Mouse (Mus musculus) 416B (cell line): ENCODE data around the gene Galnt16.

ENCODE experiments used
- DNase-seq: peaks from one replicate; pipeline ENCODE4 v3.0.0; 2011; ENCODE audit warnings: low read depth

Gene Galnt16

DNA sequence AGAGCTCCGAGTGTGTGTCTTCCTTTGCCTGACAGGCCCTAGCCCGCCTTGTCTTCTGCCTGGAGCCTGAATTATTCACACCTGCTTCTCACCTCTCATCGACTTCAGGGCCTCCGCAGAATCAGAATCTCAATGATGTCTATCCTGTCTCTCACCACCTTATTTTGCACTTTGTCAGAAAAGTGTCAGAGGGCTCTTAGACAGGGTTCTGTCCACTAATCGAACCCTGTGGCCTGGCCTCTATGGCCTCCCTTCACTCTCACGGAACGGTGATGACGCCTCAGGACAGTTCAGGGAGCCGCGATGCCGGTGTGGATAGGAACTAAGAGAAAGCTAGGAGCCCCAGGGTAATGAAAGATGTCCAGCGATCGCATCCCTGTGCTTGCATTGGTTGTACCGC, at the start of gene Galnt16:
Gene Galnt16 (plus strand): TSS at position 301 of the 400 bp plus-strand sequence.
- DNase-seq: no peak

DNA sequence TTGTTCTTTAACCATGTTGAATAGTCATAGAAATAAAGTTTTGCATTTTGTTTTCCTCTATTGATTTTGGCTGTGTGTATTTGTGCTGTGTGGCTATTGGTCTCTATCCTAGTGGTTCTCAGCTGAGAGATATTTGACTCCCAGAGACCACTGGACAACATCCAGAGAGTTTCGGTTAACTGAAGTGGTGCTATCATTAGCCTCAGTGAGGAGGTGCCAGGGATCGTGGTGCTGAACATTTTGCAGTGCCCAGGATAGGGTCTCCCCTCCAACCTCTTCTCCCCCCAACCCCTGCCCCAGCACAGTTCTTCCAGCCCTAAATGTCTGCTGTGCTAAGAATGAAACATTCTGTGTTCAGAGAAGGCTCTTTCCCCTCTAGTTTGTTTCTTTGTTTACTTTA, 47.9 kb upstream of the Galnt16 start:
- DNase-seq: no peak

DNA sequence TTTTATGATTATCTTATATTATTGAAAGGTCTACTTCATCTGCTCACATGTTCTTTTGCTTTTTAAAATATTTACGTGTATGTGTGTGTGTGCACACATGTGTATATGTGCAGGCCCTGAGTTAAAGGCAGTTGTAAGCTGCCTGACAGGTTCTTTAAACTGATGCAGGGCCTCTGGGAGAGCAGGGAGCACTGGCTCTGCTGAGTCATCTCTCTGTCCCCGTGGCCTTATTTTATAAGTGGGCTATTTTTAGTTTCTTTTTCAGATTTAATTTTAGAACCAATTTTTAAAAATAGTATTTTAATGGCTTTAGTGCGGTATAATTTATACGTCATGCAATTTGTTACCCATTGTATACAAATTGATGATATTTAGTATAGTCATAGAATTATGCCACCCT, 46.2 kb upstream of the Galnt16 start:
- DNase-seq: peak; percentile 62

DNA sequence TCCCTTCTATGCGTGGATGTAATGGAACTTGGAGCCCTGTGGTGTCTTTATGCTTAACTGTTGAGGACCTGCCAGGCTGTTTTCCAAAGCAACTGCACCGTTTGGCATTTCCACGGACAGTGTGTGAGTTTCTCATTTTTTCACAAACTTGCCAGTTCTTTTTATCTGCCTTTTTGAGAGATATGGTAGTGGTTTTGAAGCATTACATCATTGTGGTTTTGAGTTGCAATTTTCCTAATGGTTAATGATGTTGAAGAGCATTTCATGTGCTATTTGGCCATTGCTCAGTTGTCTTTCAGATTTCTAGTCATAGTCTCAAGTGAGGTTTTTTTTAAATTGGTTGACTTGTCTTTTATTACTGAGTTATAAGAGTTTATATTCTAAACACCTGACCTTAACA, 44.3 kb upstream of the Galnt16 start:
- peak; percentile 75 for DNase-seq

DNA sequence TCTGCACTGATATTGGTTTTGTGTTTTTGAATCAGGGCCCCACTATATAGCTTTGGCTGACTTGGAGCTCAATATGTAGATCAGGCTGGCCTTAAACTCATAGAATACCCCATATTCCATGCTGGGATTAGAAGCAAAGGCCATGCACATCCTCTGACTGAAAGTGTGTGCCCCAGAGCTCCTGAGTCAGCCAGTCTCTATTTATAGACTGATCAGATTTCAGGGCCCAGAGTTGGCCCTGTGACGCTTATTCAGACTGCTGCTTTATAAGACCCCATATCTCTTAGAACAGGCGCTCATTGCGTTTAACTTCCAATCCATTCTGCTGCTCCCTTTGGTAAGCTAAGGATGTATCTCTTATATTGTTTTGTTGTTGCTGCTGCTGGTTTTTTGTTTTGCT, 38.1 kb upstream of the Galnt16 start:
- DNase-seq: no peak

DNA sequence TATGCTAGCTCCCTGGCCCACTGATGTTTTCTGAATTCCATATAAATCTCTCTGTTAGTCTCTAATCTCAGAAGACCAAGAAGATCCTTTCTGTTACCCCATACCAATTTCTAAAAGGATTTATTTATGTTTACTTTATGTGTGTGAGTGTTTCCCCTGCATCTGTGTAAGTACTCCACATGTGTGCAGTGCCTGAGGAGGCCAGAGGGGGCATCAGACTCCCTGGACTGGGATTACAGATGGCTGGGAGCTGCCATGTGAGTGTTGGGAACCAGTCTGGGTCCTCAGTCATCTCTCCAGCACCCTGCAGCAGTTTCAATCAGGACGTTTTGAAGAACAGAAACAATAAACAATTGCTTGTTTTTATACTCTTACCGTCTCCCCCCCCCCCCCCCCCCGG, 34.7 kb upstream of the Galnt16 start:
- no peak for DNase-seq

DNA sequence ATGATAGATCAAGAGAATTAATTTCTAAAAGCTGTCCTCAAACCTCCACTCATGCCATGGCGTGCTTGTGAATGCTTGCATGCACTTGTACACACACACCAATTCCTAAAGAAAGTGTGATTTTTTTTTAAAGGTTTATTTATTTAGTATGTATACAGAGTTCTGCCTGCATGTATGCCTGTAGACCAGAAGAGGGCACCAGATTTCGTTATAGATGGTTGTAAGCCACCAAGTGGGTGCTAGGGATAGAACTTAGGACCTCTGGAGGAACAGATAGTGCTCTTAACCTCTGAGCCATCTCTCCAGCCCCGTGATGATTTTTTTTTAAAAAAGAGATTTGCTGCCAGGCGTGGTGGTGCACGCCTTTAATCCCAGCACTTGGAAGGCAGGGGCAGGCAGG, 24.8 kb upstream of the Galnt16 start:
- peak; percentile 12 for DNase-seq

DNA sequence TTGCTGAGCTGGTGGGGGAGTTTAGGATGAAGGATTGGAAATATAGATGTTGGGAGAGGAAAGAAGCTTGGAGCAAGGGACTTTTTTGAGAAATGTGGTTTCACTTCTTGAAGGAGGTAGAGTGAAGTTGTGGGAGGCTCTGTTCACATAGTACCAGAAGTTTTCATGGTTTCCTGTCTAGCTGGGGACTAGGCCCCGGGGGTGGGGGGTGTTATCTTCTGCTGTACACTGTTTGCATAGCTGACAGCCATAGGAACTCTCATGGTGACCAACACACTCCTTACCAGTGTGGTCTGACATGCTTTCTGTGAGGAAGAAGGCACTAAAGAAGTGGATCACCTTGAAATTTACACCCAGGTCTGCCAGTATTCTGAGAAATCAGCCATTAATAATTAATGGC, 22.4 kb upstream of the Galnt16 start:
- peak; percentile 54 for DNase-seq

DNA sequence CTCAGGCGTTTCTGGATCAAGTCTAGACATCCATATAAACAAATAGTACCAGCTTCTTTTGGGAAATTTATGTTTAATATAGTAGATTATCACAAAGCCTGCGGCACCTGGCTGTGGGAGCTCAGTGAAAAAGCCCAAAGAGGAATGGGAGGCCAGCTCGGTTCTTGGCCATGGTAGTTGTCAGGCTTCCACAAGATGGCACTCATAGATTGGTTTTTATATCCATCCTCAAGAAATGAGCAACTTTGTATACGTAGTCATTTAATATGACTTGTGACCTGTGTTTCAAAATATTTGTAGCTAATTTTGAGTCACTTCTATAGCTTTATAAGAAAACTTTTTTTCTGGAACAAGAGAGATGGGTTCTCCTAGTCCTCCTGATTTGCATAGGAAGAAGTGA, 19.7 kb upstream of the Galnt16 start:
- peak; percentile 40 for DNase-seq

DNA sequence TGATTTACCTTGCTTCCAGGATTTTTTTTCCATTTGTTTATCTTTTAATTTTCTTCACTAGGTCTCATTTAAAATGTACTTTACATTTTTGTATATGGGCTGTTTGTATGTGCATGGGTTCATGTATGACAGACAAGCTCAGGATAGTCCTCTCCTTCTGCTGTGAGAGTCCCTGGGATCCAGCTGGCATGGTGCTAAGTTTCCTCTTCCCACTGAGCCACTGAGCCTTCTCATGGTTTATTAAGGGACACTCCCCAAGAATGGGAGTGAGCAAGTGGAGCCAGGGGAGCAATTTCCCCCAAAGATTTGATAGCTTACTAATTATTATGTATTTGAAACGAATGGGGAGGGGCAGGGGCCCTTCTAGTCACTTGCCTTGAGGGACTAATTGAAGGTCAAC, 17.6 kb upstream of the Galnt16 start:
- no peak for DNase-seq

DNA sequence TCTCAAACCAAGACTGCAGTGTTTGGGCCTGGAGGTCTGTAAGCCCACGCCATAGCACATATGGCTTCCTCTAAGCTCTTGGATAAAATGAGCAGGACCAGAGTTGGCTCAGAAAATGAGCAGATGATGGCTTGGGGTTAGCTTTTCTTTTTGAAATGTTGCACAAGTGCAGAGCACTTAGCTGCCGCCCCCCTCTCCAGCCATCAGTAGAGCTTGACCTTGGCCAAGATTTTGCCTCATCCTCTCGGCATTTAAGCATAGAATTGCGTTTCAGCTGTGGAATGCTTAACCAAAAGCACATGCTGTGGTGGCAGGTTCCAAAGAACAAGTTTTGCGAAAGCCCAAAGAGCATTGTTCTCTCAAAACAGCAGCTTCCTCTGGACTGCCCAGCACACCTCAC, 13.4 kb upstream of the Galnt16 start:
- no peak for DNase-seq

DNA sequence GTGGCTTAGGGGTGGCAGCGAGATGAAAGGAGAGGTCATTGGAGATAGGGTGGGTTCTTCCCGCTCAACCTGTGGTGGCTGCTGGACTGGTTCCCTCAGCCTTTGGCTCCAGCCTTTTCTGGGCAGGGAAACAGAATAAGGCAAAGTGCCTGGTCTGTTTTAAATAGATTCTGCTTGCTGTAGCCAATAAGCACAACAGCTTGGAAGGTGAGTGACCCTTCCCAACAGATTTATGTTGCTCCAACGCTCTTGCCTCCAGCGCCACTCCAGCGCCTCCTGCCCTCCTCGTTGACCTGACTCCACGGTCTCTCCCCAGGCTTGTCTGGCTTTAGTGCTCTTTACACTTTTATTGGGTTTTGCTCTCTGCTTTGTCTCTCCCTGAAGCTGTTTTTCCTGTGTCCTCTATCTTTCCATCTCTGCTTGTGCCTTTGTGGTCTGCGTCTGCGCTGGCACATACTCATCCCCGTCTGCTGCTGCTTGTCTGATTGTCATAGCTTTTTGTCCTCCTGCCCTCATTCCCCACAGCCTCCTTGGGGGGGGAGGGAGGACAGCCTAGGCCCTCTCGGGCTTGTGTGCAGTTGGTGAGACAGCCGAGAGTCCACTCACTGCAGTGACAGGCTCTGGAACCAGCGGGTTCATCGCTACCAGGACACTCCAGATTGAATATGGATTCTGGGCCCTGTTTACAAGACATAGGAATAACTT, 10.9 kb upstream of the Galnt16 start:
- DNase-seq: no peak

DNA sequence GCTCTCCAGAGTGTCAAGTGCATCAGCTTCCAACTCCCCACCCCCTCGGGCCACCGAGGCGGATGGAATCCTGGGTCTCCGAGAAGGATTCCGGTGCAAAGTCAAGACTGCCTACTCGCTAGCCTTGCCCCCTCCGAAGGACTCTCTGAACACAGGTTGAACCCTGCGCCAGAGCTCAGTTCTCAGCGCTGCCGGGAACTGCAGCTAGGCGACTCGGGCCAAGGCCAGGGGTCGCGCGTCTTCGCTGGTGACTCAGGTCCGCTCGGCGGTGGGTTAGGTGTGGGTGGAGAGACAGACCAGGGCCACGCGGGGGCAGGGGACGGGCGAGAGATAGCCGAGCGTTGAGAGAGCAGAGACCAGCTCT, 298 bp downstream of the Galnt16 start:
- no peak for DNase-seq

DNA sequence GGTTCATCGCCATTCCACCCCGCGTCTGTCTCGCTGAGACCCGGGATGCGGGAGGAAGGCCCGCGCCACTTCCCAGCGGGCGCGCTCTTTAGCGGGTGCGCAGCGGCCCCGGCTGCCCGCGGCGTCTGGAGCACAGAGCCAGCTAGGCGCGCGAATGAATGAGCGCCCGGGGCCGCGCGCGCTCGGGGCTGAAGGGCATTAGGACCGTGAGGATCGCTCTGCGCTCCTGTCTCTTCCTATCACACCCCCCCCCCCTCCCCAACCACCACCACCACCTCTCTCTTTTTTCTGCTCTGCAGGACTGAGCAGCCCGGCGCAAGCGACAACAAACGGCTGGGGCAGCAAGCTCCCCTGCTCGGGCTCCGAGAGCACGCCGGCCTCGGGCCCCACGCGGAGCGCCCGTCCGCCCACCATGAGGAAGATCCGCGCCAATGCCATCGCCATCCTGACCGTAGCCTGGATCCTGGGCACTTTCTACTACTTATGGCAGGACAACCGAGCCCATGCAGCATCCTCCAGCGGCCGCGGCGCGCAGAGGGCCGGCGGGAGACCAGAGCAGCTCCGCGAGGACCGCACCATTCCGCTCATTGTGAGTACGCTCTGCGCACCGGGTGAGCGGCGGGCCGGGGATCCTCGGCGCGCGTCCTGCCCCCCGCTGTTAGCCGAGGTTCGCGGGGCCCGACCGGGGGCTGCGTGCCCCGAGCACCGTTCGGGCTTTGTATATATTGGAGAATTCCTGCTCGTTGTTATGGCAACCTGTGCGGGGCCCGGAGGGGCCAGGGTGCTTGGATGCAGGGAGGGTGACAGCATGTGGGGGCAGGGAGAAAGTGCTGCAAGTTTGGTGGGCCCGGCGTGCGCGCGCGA, 912 bp downstream of the Galnt16 start:
- DNase-seq: no peak

DNA sequence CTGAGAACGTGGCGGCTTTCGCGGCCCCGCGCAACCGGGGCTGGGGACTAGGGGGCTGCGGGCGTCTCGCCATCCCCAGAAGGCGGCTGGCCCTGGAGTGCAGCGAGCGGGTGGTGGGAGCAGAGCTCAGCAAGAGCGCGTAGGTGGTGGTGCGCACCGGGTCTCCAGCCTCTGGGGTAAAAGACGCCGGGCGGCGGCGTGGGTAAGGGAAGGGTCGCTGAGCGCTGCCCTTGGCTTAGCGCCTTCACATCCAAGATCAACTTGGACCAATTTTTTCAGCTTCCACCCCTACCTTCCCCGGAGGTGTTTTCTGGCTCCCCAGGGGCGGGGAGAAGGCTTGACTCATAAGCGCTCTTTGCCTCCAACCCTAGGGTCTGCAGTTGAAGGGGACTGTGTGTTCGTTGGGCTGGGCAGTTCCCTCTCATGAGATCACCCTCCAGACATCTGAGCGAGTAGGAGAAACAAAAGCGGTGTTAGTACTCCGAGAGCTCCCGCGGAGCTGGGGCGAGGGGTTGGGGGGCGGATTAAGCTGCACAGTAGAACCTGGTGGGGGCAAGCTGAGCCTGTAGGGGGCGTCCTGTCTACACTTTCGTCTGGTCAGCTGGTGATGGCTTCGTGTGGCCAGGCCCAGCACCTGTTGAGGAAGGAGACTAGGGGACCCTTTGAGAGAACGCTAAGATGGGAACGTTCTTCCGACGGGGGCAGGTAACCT, 1.7 kb downstream of the Galnt16 start:
- no peak for DNase-seq

DNA sequence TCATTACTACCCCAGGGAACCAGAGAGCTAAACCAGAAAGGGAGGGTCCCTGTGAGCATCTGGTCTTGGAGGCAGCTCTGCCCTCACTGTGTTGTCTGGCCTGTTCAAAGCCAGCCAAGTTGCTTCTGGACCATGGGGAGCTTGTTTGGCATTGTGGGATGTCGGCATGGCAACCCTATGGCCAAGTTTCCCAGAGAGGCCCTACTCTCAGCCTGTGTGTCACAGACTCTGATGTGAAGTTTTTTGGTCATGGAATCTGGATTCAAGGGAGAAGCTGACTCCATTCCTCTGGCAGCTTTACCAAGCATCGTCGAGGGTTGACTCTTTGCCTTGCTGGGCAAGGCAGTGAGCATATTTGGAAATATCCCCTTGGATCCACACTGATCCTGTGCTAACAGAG, 3.9 kb downstream of the Galnt16 start:
- no peak for DNase-seq

DNA sequence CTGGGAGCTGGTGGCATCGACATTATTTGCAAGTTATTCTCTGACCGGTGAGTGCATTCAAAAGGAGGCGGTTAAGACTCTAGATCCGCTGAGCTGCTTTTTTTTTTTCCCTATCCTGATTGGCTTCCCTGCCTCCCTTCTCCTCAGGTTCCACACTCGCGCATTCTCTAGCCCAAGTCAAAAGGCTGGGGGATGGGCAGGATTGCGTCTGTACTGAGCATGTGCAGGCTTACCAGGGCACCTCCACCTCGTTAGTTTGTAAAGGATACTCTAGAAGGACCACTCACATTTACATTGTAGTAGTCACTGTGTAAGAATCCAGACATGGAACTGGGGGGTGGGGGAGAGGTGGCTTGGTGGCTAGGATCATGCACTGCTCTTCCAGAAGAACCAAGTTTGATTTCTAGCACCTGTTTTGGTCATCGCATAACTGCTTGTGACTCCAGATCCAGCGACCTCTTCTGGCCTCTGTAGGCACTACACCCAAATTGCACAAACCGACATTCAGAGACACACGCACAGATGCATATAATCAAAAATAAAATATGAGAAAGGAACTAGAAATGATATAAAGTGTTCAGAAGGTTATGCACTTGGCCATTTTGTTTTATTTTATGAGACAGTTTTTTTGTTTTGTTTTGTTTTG, 6.3 kb downstream of the Galnt16 start:
- DNase-seq: no peak

DNA sequence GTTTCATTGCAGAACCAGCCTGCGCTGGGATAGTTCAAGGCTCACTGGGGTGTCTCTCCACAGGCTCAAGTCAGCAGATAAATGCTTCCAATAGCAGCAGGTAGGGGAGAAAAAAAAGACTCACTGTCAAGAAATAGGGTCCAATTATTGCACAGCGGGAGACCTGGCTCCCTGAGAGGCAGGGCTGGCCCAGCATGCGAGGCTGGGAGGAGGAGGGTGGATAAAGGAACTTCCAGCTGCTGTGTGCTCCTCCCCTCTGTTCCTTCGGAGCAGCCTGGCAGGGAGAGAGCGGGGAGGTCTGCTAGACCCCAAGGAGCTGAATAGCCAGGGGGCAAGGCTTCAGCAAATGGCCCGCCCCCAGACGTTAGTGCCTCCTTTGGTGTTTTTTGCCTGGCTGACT, 7.4 kb downstream of the Galnt16 start:
- no peak for DNase-seq

DNA sequence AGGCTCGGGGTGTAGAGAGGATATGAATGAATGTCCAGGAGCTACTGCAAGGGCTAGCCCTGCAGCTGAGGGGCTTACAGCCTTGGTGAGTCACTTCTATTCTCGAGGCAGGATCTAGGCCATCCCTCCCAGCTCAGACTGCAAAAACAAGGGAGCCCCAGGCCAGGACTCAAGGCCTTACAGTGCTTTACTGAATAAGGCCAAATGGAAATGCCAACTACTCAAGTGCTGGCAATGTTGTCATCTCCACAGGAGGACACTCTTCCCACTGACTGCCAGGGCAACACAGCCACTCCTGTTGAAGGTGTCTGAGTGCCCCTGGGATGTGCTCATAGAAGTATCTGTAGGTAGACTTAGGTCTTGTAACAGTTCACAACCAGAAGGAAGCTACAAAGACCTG, 8.4 kb downstream of the Galnt16 start:
- DNase-seq: no peak

DNA sequence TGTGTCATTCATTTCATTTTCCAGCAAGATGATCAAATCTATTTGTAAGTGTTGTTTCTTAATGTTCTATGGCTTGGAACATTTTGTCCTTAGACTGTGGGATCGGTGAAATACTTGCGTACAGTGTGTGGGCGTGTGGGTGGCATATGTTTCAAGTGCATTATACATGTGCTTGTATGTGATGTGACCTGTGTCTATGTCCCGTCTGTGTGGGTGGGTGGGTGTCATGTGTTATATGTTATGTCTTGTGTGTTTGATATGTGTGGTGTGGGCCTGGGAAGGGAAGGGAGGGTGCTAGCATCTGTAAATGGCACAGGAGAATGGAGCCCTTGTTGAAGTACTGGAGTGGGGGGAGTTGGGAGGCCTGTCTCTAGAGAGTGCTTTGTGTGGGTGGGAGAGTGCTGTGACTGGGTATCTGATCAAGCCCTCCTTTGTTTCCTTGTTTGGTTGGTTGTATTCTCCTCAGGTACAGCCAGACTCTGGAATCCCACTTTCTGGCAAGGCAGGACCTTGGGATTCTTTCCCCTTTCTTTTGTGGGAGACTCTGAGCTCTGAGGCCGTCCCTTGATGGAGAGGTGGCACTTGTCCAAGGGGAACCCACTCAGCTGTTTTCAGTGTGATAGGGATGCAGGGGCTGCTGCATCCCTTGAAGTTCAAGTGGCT, 9.8 kb downstream of the Galnt16 start:
- DNase-seq: no peak

DNA sequence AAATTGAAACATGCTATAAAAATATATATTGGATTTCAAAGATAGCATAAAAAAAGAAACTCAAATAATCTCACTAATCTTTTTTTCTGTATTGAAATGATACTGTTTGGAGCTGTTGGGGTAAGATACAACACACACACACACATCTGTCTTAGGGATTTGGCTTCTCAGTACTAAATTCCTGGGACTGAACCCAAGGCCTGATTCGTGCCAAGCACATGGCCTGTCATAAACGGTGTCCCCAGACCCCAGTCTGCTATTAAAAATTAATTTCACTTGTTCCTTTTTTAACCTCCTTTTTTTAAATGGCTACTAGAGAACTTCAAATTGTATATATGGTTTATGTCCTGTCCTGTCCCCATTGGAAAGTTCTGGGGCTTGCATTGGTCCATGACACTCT, 12.0 kb downstream of the Galnt16 start:
- DNase-seq: no peak

DNA sequence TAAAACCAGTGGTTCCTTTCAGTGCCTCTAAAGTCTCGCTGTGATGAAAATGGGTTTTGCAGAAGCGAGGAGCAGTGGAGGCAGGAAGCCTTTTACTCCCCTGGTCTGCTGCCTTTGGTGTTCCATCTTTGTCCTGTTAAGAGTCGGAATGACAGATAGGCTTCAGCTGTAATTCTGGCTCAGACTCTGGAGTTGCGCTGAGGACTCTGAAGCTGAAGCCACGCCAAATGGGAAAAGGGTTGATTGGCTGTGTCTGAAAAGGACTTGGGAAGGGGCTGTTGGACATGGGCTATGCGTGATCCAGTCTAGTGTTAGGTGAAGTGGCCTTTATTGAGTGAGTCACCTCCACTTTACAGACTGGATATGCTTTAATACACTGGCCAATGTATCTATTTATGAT, 12.6 kb downstream of the Galnt16 start:
- no peak for DNase-seq
